Mouse (Mus musculus): ENCODE measurements at regions not wholly inside any gene's neighbourhood (a gene's known extent, or its start where the extent isn't known, plus 50 kb on each side); places are given as distances from the start of the nearest gene placed in this dataset.

DNA sequence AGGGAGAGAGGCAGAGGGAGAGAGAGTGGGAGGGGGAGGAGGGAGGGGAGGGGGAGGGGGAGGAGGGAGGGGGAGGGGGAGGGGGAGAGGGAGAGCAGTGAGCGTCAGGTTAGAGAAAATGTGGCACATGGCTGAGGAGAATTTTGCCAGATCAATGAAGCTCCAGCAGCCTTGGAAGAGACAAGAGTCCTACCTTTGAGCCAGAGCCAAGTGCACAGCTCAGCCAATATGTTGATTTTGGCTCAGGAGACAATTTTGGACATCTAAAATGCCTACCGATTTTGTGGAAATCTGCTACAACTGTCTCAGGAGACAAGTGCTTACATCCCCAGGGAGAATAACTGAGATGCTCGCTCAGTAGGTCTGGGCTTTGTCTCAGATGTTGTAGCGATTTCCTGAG, 184.3 kb downstream of the Stk31 start:
- Histone ChIP-seq H3K27me3 (ENCODE audit: control insufficient read depth, insufficient read depth, low read length) (no peaks in the 10 kb centered on the region), H3K9ac (replicated peaks; ENCODE audit: low read length) (no peak overlapping the region), H3K9me3 (replicated peaks; ENCODE audit: control insufficient read depth, low read length) (no peaks in the 10 kb centered on the region), H3K4me2 (ENCODE audit: low read depth, low read length) (no peak overlapping the region), H3K27ac (replicated peaks; ENCODE audit: low read depth, low read length) (no peak overlapping the region), H3K4me3 (ENCODE audit: low read depth, low read length) (no peak overlapping the region), H3K36me3 (replicated peaks; ENCODE audit: control insufficient read depth, insufficient read depth, low read depth, low read length) (no peaks in the 10 kb centered on the region), H3K4me1 (ENCODE audit: control insufficient read depth, insufficient read depth, low read length) (no peaks in the 10 kb centered on the region)
- no peak for DNase-seq (ENCODE audit: low spot score)
- 68% methylated on average over 4 of the region's 4 CpGs for WGBS
- no peak for ATAC-seq (replicated peaks; ENCODE audit: insufficient number of reproducible peaks, low FRiP score, low TSS enrichment, low read depth)

GRCm38 (mm10) chr6:49582040-49582707, 186.8 kb downstream of the Stk31 start:
- Histone ChIP-seq H3K27me3 (ENCODE audit: control insufficient read depth, insufficient read depth, low read length) (no peaks in the 10 kb centered on the region), H3K4me1 (ENCODE audit: control insufficient read depth, insufficient read depth, low read length) (no peaks in the 10 kb centered on the region), H3K4me3 (ENCODE audit: low read depth, low read length) (no peak overlapping the region), H3K4me2 (ENCODE audit: low read depth, low read length) (no peak overlapping the region), H3K27ac (replicated peaks; ENCODE audit: low read depth, low read length) (no peak overlapping the region), H3K9ac (replicated peaks; ENCODE audit: low read length) (no peak overlapping the region), H3K9me3 (replicated peaks; ENCODE audit: control insufficient read depth, low read length) (no peaks in the 10 kb centered on the region), H3K36me3 (replicated peaks; ENCODE audit: control insufficient read depth, insufficient read depth, low read depth, low read length) (no peaks in the 10 kb centered on the region)
- 70% methylated on average over 8 of the region's 8 CpGs for WGBS
- ATAC-seq (replicated peaks; ENCODE audit: insufficient number of reproducible peaks, low FRiP score, low TSS enrichment, low read depth) = no peak
- DNase-seq (ENCODE audit: low spot score) = no peak

DNA sequence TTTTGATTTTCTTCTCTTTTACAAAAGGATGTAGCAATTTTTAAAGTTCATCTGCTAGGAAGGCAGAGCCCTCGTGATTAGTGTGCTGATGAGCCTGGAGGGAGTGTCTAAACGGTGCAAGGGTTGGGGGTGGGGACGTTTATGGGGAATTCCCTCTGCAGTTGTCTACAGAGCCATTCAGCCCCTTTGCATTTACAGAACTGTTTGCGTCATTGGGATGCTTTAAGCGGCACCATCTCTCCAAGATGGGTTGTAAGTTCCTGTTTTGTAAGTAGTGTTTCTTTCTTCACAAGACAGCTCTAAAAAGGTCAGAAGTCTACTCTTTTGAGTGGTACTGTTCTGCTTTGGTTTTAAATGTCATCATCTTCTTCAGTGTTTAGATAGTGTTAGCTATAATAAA, 191.1 kb downstream of the Stk31 start:
- H3K9ac ChIP-seq (replicated peaks; ENCODE audit: low read length) = no peak overlapping the region
- H3K27ac ChIP-seq (replicated peaks; ENCODE audit: low read depth, low read length) = no peak overlapping the region
- no peaks in the 10 kb centered on the region for H3K9me3 ChIP-seq (replicated peaks; ENCODE audit: control insufficient read depth, low read length)
- H3K4me1 ChIP-seq (ENCODE audit: control insufficient read depth, insufficient read depth, low read length) = no peaks in the 10 kb centered on the region
- no peak for ATAC-seq (replicated peaks; ENCODE audit: insufficient number of reproducible peaks, low FRiP score, low TSS enrichment, low read depth)
- no peaks in the 10 kb centered on the region for H3K36me3 ChIP-seq (replicated peaks; ENCODE audit: control insufficient read depth, insufficient read depth, low read depth, low read length)
- H3K27me3 ChIP-seq (ENCODE audit: control insufficient read depth, insufficient read depth, low read length) = no peaks in the 10 kb centered on the region
- WGBS = 68% methylated on average over 5 of the region's 5 CpGs
- H3K4me3 ChIP-seq (ENCODE audit: low read depth, low read length) = no peak overlapping the region
- H3K4me2 ChIP-seq (ENCODE audit: low read depth, low read length) = no peak overlapping the region
- no peak for DNase-seq (ENCODE audit: low spot score)

DNA sequence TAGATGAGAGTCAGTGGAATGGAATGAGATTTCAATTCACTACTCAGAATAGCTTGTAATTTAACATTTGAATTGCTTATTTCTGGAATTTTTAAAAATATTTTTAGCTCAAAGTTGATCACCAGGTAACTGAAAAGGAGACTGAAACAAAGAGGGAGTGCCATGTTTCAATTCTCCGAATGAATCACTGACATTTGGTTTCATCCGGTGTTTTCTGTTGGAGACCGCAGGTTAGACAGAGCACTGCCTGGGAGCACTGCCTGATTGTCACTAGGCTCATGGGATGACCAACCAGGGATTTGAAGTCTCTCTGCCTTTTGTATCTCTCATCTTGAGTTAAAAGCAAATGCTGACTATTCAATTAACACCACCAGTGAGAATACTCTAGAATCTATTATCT, 193.3 kb downstream of the Stk31 start:
- Histone ChIP-seq H3K36me3 (replicated peaks; ENCODE audit: control insufficient read depth, insufficient read depth, low read depth, low read length) (no peaks in the 10 kb centered on the region), H3K4me2 (ENCODE audit: low read depth, low read length) (no peak overlapping the region), H3K9ac (replicated peaks; ENCODE audit: low read length) (no peak overlapping the region), H3K27ac (replicated peaks; ENCODE audit: low read depth, low read length) (no peak overlapping the region), H3K4me3 (ENCODE audit: low read depth, low read length) (no peak overlapping the region), H3K4me1 (ENCODE audit: control insufficient read depth, insufficient read depth, low read length) (no peaks in the 10 kb centered on the region), H3K27me3 (ENCODE audit: control insufficient read depth, insufficient read depth, low read length) (no peaks in the 10 kb centered on the region), H3K9me3 (replicated peaks; ENCODE audit: control insufficient read depth, low read length) (no peaks in the 10 kb centered on the region)
- ATAC-seq (replicated peaks; ENCODE audit: insufficient number of reproducible peaks, low FRiP score, low TSS enrichment, low read depth) = no peak
- WGBS = 98% methylated on average over 3 of the region's 3 CpGs
- DNase-seq (ENCODE audit: low spot score) = no peak

GRCm38 (mm10) chr6:49590927-49591631, 195.7 kb downstream of the Stk31 start:
- Histone ChIP-seq H3K4me1 (ENCODE audit: control insufficient read depth, insufficient read depth, low read length) (no peaks in the 10 kb centered on the region), H3K36me3 (replicated peaks; ENCODE audit: control insufficient read depth, insufficient read depth, low read depth, low read length) (no peaks in the 10 kb centered on the region), H3K9ac (replicated peaks; ENCODE audit: low read length) (no peak overlapping the region), H3K27ac (replicated peaks; ENCODE audit: low read depth, low read length) (no peak overlapping the region), H3K4me2 (ENCODE audit: low read depth, low read length) (no peak overlapping the region), H3K4me3 (ENCODE audit: low read depth, low read length) (no peak overlapping the region), H3K9me3 (replicated peaks; ENCODE audit: control insufficient read depth, low read length) (no peaks in the 10 kb centered on the region), H3K27me3 (ENCODE audit: control insufficient read depth, insufficient read depth, low read length) (no peaks in the 10 kb centered on the region)
- ATAC-seq (replicated peaks; ENCODE audit: insufficient number of reproducible peaks, low FRiP score, low TSS enrichment, low read depth) (no peak), DNase-seq (ENCODE audit: low spot score) (no peak)
- 85% methylated on average over 7 of the region's 7 CpGs for WGBS

- no peak overlapping the region for H3K4me2 ChIP-seq (ENCODE audit: low read depth, low read length)
- no peaks in the 10 kb centered on the region for H3K4me1 ChIP-seq (ENCODE audit: control insufficient read depth, insufficient read depth, low read length)
- ATAC-seq (replicated peaks; ENCODE audit: insufficient number of reproducible peaks, low FRiP score, low TSS enrichment, low read depth) = no peak
- DNase-seq (ENCODE audit: low spot score) = no peak
- H3K4me3 ChIP-seq (ENCODE audit: low read depth, low read length) = no peak overlapping the region
- H3K27me3 ChIP-seq (ENCODE audit: control insufficient read depth, insufficient read depth, low read length) = no peaks in the 10 kb centered on the region
- WGBS = 83% methylated on average over 2 of the region's 2 CpGs
- no peak overlapping the region for H3K9ac ChIP-seq (replicated peaks; ENCODE audit: low read length)
- H3K9me3 ChIP-seq (replicated peaks; ENCODE audit: control insufficient read depth, low read length) = no peaks in the 10 kb centered on the region
- no peak overlapping the region for H3K27ac ChIP-seq (replicated peaks; ENCODE audit: low read depth, low read length)
- H3K36me3 ChIP-seq (replicated peaks; ENCODE audit: control insufficient read depth, insufficient read depth, low read depth, low read length) = no peaks in the 10 kb centered on the region
Observed at GRCm38 (mm10) chr6:49591632-49592000, 196.2 kb downstream of the Stk31 start.

DNA sequence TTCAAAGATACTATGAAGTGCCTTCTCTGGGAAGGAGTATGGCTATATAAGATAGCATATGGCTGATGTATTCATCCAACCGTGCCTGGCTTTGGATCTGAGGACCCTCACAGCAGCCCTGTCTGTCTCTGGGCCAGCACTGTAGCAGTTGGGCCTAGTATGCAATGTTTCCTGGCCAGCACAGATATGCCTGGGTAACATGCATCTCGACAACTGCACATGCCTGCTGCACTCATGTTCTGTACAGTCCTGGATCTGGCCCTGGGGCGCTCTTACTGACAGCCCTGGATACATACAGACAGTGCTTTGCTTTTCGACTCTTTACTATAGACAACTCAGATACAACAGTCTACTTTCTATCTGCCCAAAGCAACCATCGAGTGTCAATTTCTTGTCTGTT, 197.3 kb downstream of the Stk31 start:
- Histone ChIP-seq H3K4me3 (ENCODE audit: low read depth, low read length) (no peak overlapping the region), H3K9ac (replicated peaks; ENCODE audit: low read length) (no peak overlapping the region), H3K4me2 (ENCODE audit: low read depth, low read length) (no peak overlapping the region), H3K36me3 (replicated peaks; ENCODE audit: control insufficient read depth, insufficient read depth, low read depth, low read length) (no peaks in the 10 kb centered on the region), H3K27ac (replicated peaks; ENCODE audit: low read depth, low read length) (no peak overlapping the region), H3K27me3 (ENCODE audit: control insufficient read depth, insufficient read depth, low read length) (no peaks in the 10 kb centered on the region), H3K9me3 (replicated peaks; ENCODE audit: control insufficient read depth, low read length) (no peaks in the 10 kb centered on the region), H3K4me1 (ENCODE audit: control insufficient read depth, insufficient read depth, low read length) (no peaks in the 10 kb centered on the region)
- ATAC-seq (replicated peaks; ENCODE audit: insufficient number of reproducible peaks, low FRiP score, low TSS enrichment, low read depth) = no peak
- no peak for DNase-seq (ENCODE audit: low spot score)
- WGBS = 85% methylated on average over 5 of the region's 5 CpGs

GRCm38 (mm10) chr6:49603201-49603600, 207.8 kb downstream of the Stk31 start:
- H3K4me3 ChIP-seq (ENCODE audit: low read depth, low read length) = no peak overlapping the region
- H3K4me2 ChIP-seq (ENCODE audit: low read depth, low read length) = no peak overlapping the region
- WGBS = 63% methylated on average over 1 of the region's 1 CpGs
- DNase-seq (ENCODE audit: low spot score) = no peak
- H3K9me3 ChIP-seq (replicated peaks; ENCODE audit: control insufficient read depth, low read length) = no peaks in the 10 kb centered on the region
- H3K27ac ChIP-seq (replicated peaks; ENCODE audit: low read depth, low read length) = no peak overlapping the region
- no peak overlapping the region for H3K9ac ChIP-seq (replicated peaks; ENCODE audit: low read length)
- no peaks in the 10 kb centered on the region for H3K27me3 ChIP-seq (ENCODE audit: control insufficient read depth, insufficient read depth, low read length)
- H3K4me1 ChIP-seq (ENCODE audit: control insufficient read depth, insufficient read depth, low read length) = no peaks in the 10 kb centered on the region
- no peaks in the 10 kb centered on the region for H3K36me3 ChIP-seq (replicated peaks; ENCODE audit: control insufficient read depth, insufficient read depth, low read depth, low read length)
- ATAC-seq (replicated peaks; ENCODE audit: insufficient number of reproducible peaks, low FRiP score, low TSS enrichment, low read depth) = no peak

Data from embryonic facial prominence, embryonic 11.5 days (tissue).